Mouse (Mus musculus) limb, embryonic 14.5 days (tissue): ENCODE measurements at regions not wholly inside any gene's neighbourhood (a gene's known extent, or its start where the extent isn't known, plus 50 kb on each side); places are given as distances from the start of the nearest gene placed in this dataset.

Experiments used
- ATAC-seq: fragments of 200-750 bp; cut with Nextera tagmentation; 2 replicates; pipeline ENCODE4 v1.8.0; 2017; ENCODE audit warnings: low read depth, moderate number of reproducible peaks, moderate TSS enrichment; ENCODE audit not compliant: low FRiP score
- DNase-seq: peaks from one replicate; pipeline ENCODE4 v3.0.0-alpha.2; 2015; ENCODE audit warnings: low spot score
- H3K27ac ChIP-seq: fragments of 300-500 bp; sonication (generic); replicated peaks from 2 replicates; pipeline ENCODE4 v1.5.1; 2014; ENCODE audit warnings: low read depth, mild to moderate bottlenecking, low read length, moderate library complexity, mixed read lengths
- H3K27me3 ChIP-seq: fragments of 300-500 bp; sonication (generic); 2 replicates; pipeline ENCODE4 v1.6.1; 2014; ENCODE audit warnings: low read length, mixed read lengths; ENCODE audit not compliant: control insufficient read depth, insufficient read depth
- H3K36me3 ChIP-seq: fragments of 300-500 bp; sonication (generic); 2 replicates; pipeline ENCODE4 v1.6.1; 2014; ENCODE audit warnings: mild to moderate bottlenecking, low read length, moderate library complexity, mixed read lengths; ENCODE audit not compliant: control insufficient read depth, insufficient read depth
- H3K4me1 ChIP-seq: fragments of 300-500 bp; sonication (generic); 2 replicates; pipeline ENCODE4 v1.6.1; 2014; ENCODE audit warnings: antibody characterized with exemption, low read length, mixed read lengths; ENCODE audit not compliant: control insufficient read depth, insufficient read depth
- H3K4me2 ChIP-seq: fragments of 300-500 bp; sonication (generic); replicated peaks from 2 replicates; pipeline ENCODE4 v1.6.1; 2014; ENCODE audit warnings: low read depth, mild to moderate bottlenecking, low read length, moderate library complexity; ENCODE audit not compliant: severe bottlenecking
- H3K4me3 ChIP-seq: fragments of 300-500 bp; sonication (generic); replicated peaks from 2 replicates; pipeline ENCODE4 v1.5.1; 2014; ENCODE audit warnings: low read length
- H3K9ac ChIP-seq: fragments of 300-500 bp; sonication (generic); 2 replicates; pipeline ENCODE4 v1.6.1; 2014; ENCODE audit warnings: mild to moderate bottlenecking, low read depth, low read length, moderate library complexity; ENCODE audit not compliant: severe bottlenecking
- H3K9me3 ChIP-seq: fragments of 300-500 bp; sonication (generic); 2 replicates; pipeline ENCODE4 v1.6.1; 2016; ENCODE audit warnings: low read length; ENCODE audit not compliant: control insufficient read depth
- POLR2A ChIP-seq: fragments of 200-500 bp; IDR thresholded peaks from 2 replicates; pipeline ENCODE4 v1.8.0; 2012; ENCODE audit warnings: inconsistent platforms, mild to moderate bottlenecking, moderate library complexity, borderline replicate concordance; ENCODE audit not compliant: insufficient read depth, insufficient read length; ENCODE audit errors: extremely low read depth
- whole genome bisulfite sequencing: fragments of 180-500 bp; shearing (Covaris S2); extraction: QIAGEN DNeasy Blood & Tissue Kit; methylation state at CpG from one replicate; pipeline ENCODE4 v1.1.7; 2014; 5-methylcytosine and 5-hydroxymethylcytosine counted together

DNA sequence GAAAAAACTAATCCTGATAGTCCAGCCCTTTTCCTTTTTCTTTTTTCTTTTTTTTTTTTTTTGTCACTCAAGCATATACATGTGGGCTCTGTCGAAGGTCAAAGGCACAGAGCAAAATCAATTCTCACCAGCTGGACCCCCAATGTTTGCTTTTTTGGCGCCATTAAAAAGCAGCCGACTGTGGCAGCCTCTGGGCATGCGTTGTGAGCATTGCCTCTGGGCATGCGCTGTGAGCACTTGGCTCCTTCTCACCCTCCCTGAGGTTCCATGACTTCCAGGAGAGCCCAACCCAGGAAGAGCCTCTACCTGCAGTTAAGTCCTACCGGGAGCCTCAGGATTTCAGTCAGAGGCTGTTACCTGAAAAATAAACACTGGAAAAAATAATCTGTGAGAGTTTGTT lies 156.8 kb downstream of the Rab11fip4 start:
- Histone ChIP-seq H3K27ac (no peak overlapping the region), H3K4me3 (no peak overlapping the region), H3K4me1 (no peaks in the 10 kb centered on the region), H3K36me3 (no peaks in the 10 kb centered on the region), H3K27me3 (no peaks in the 10 kb centered on the region), H3K9me3 (no peaks in the 10 kb centered on the region), H3K9ac (no peak overlapping the region), H3K4me2 (no peak overlapping the region)
- DNase-seq = no peak
- TF ChIP-seq POLR2A = no peak
- no peak for ATAC-seq
- 74% methylated on average over 6 of the region's 6 CpGs for WGBS
